Mouse (Mus musculus) forebrain, embryonic 11.5 days (tissue): Measurements from ENCODE around the gene Tgm2. TPM values are rescaled to one million over a fixed set of nuclear protein-coding genes. Genes with fewer than 3 reads are reported as not detected.

Experiments
- ATAC-seq: fragments of 200-750 bp; cut with Nextera tagmentation; replicated peaks from 2 replicates; pipeline ENCODE4 v1.8.0; 2017; ENCODE audit warnings: moderate TSS enrichment; ENCODE audit not compliant: low FRiP score
- DNase-seq: peaks from one replicate; pipeline ENCODE4 v3.0.0-alpha.2; 2017; ENCODE audit warnings: low spot score
- H3K27ac ChIP-seq: fragments of 300-500 bp; sonication (generic); 2 replicates; pipeline ENCODE4 v1.5.1; 2014; ENCODE audit warnings: low read depth, low read length
- H3K27me3 ChIP-seq: fragments of 300-500 bp; sonication (generic); 2 replicates; pipeline ENCODE4 v1.6.1; 2014; ENCODE audit warnings: mild to moderate bottlenecking, low read length, mixed read lengths; ENCODE audit not compliant: control insufficient read depth, insufficient read depth
- H3K36me3 ChIP-seq: fragments of 300-500 bp; sonication (generic); 2 replicates; pipeline ENCODE4 v1.6.1; 2014; ENCODE audit warnings: mild to moderate bottlenecking, low read length, moderate library complexity, mixed read lengths; ENCODE audit not compliant: control insufficient read depth, insufficient read depth
- H3K4me1 ChIP-seq: fragments of 300-500 bp; sonication (generic); replicated peaks from 2 replicates; pipeline ENCODE4 v1.6.1; 2014; ENCODE audit warnings: low read length, mixed read lengths; ENCODE audit not compliant: control insufficient read depth, insufficient read depth
- H3K4me2 ChIP-seq: fragments of 300-500 bp; sonication (generic); 2 replicates; pipeline ENCODE4 v1.6.1; 2014; ENCODE audit warnings: low read depth, mild to moderate bottlenecking, low read length, moderate library complexity, mixed read lengths; ENCODE audit not compliant: severe bottlenecking
- H3K4me3 ChIP-seq: fragments of 300-500 bp; sonication (generic); 2 replicates; pipeline ENCODE4 v1.5.1; 2014; ENCODE audit warnings: low read depth, low read length
- H3K9ac ChIP-seq: fragments of 300-500 bp; sonication (generic); 2 replicates; pipeline ENCODE4 v1.6.1; 2014; ENCODE audit warnings: low read length
- H3K9me3 ChIP-seq: fragments of 300-500 bp; sonication (generic); 2 replicates; pipeline ENCODE4 v1.6.1; 2016; ENCODE audit warnings: low read length, mixed read lengths; ENCODE audit not compliant: control insufficient read depth
- WGBS: fragments of 180-500 bp; shearing (Covaris S2); extraction: QIAGEN DNeasy Blood & Tissue Kit; methylation state at CpG from one replicate; pipeline ENCODE4 v1.1.7; 2014; 5-methylcytosine and 5-hydroxymethylcytosine counted together
- polyA plus RNA-seq: library from polyadenylated mRNA; unstranded; fragments of >200 nt; fragmentation: Nextera tagmentation; extraction: Ambion mirVana; gene quantifications from 2 replicates; pipeline ENCODE4 v1.2.1, GENCODE M21; 2014

Tgm2 gene
- polyA plus RNA-seq, 1 experiment from 2014 or later, result 4.2 TPM

DNA sequence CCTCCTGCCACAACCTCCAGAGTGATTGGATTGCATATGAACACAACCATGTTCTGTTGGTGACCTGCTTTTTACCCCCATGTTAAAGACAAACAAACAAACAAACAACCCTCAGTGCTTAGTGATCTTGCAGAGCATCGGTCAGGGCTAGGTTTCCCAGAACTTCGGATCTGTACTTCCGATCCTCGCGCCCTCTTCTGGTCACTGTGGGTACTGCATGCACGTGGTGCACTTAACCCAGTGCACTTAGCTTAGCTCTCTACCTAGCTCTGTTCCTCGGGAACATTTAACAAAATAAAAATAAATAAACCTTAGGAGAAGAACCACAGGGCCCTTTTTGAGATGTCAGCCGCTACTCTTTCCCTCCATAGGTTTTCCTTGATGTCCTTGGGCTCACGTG is 34.6 kb upstream of the Tgm2 start:
- Histone ChIP-seq H3K4me1 (peaks cover 18% of the 10 kb centered on the region; the same call in 1 of the 2 replicates), H3K9me3 (no peaks in the 10 kb centered on the region), H3K9ac (no peak overlapping the region), H3K27me3 (peaks cover 2% of the 10 kb centered on the region; the same call in 1 of the 2 replicates), H3K27ac (no peak overlapping the region), H3K4me3 (no peak overlapping the region), H3K36me3 (no peaks in the 10 kb centered on the region), H3K4me2 (no peak overlapping the region)
- DNase-seq, result peak; percentile 80
- 43% methylated on average over 9 of the region's 9 CpGs for WGBS
- no peak for ATAC-seq

DNA sequence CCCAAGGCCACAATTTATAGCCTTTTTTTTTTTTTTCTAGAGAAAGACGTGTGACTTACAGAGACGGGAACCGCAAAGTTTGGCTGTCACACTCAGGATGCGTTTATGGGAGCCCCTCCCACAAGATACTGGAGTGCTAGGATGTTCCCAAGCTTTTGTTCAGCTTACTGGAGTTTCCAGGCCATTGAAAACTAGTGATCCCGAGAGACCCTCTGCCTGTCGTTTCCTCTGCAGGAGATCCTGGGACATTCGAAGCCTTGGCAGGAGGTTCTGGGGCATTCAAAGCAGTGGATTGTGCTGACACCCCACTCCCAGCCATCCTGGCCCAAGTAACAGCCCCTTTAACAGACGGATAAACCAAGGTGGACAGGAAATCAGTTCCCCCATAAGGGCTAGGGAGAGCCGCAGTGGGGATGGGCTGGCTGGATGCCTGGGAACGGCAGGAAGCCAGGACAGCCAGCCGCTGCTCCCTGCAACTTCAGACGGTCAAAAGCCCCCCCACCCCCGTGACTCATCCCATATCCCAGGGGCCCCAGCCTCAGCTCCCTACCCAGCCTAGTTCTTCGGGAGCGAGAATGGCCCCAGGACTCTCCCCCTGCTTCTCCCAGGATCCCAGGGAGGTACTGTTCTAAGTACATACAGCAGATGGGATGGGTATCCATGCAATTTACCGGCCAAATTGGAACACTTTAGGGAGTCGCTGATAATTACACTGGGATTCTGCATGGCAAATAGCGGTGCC is 33.3 kb upstream of the Tgm2 start:
- Histone ChIP-seq H3K4me2 (peak overlapping the region; percentile 46; the same call in 1 of the 2 replicates), H3K9me3 (no peaks in the 10 kb centered on the region), H3K4me3 (peak overlapping the region; percentile 21; the same call in 1 of the 2 replicates), H3K4me1 (peaks cover 18% of the 10 kb centered on the region; the same call in 1 of the 2 replicates), H3K36me3 (no peaks in the 10 kb centered on the region), H3K27me3 (peaks cover 2% of the 10 kb centered on the region; the same call in 1 of the 2 replicates), H3K9ac (no peak overlapping the region), H3K27ac (no peak overlapping the region)
- ATAC-seq (no peak; the same call in 1 of the 2 replicates), DNase-seq (no peak)
- 29% methylated on average over 18 of the region's 18 CpGs for WGBS

DNA sequence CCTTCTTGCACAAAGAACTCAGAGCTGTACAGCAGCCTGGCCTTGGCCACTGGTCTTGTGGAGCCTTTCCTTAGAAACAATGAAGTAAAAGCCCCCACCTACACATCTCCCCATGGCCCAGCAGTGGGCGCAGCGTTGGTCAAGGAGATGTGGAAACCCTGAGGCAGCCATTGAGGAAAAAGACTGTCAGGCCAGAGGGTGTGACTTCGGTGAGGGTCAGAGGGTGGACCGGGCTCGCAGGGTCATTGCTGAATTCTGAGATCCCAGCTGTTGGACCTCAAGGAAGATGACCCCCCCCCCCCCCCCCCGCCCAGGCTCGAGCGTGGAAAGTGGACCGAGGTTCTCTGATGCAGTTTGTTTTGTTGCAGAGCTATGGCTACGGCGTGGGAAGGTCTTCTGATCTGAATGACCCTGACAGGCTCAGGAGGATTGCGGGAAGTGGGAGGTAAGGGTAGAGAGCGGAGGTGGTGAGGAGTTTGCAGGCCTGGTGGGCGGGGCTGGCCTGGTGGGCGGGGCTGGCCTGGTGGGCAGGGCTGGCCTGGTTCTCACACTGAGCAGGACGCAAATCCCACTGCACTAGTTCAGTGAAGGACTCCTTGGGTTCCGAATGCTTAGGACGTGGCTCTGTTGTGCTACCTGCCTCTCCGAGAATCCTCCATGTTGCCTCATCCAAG is 32.6 kb upstream of the Tgm2 start:
- H3K9ac ChIP-seq, result no peak overlapping the region
- H3K27ac ChIP-seq, result no peak overlapping the region
- peak overlapping the region; percentile 46; the same call in 1 of the 2 replicates for H3K4me2 ChIP-seq
- no peaks in the 10 kb centered on the region for H3K36me3 ChIP-seq
- H3K4me1 ChIP-seq, result peaks cover 18% of the 10 kb centered on the region; the same call in 1 of the 2 replicates
- peak overlapping the region; percentile 21; the same call in 1 of the 2 replicates for H3K4me3 ChIP-seq
- DNase-seq, result peak; percentile 88
- 14% methylated on average over 19 of the region's 19 CpGs for WGBS
- ATAC-seq, result peak; percentile 79
- no peaks in the 10 kb centered on the region for H3K9me3 ChIP-seq
- peaks cover 2% of the 10 kb centered on the region; the same call in 1 of the 2 replicates for H3K27me3 ChIP-seq

DNA sequence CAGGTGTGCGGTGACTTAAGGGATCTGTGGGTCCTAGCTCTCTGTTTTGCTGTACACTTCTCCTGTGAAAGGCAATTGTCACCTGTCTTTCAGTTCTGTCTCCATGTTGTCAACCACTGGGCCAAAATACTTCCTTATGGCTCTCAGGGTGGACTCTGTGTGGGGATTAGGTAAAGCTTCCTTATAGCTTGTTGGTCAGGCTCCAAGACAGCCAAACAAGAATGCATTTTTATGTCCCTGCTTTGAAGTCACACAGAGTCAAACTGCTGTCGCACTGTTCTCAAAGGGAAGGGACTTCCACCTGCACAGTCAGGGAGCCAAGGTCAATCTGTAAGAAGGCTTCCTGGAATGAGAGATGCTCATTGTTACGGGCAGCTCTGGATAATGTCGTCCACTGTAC is 31.9 kb upstream of the Tgm2 start:
- Histone ChIP-seq H3K9me3 (no peaks in the 10 kb centered on the region), H3K36me3 (no peaks in the 10 kb centered on the region), H3K4me3 (no peak overlapping the region), H3K9ac (no peak overlapping the region), H3K27ac (no peak overlapping the region), H3K4me1 (peaks cover 18% of the 10 kb centered on the region; the same call in 1 of the 2 replicates), H3K27me3 (peaks cover 2% of the 10 kb centered on the region; the same call in 1 of the 2 replicates), H3K4me2 (no peak overlapping the region)
- no peak; the same call in 1 of the 2 replicates for ATAC-seq
- WGBS, result 81% methylated on average over 4 of the region's 4 CpGs
- DNase-seq, result no peak

DNA sequence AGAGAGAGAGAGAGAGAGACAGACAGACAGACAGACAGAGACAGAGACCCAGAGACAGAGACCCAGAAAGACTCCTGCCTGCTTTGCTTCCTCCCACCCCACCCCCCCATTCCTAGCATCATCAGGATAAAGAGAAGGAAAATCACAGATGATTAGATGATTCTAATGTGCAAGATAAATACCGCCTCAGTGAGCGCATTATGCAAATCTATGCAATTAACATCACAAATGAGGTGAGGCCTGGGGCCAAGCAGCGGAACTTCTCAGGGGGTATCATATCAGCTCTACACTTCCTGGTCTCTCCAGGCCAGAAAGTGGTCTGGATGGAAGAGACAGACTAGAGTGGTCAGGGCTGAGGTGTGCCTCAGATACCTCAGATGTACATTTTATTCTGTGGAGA is 31.3 kb upstream of the Tgm2 start:
- no peak overlapping the region for H3K4me3 ChIP-seq
- no peak overlapping the region for H3K27ac ChIP-seq
- no peaks in the 10 kb centered on the region for H3K9me3 ChIP-seq
- H3K27me3 ChIP-seq, result peaks cover 2% of the 10 kb centered on the region; the same call in 1 of the 2 replicates
- peak; percentile 60 for DNase-seq
- H3K9ac ChIP-seq, result no peak overlapping the region
- no peak; the same call in 1 of the 2 replicates for ATAC-seq
- 27% methylated on average over 3 of the region's 3 CpGs for WGBS
- H3K4me2 ChIP-seq, result no peak overlapping the region
- peaks cover 18% of the 10 kb centered on the region; the same call in 1 of the 2 replicates for H3K4me1 ChIP-seq
- no peaks in the 10 kb centered on the region for H3K36me3 ChIP-seq

DNA sequence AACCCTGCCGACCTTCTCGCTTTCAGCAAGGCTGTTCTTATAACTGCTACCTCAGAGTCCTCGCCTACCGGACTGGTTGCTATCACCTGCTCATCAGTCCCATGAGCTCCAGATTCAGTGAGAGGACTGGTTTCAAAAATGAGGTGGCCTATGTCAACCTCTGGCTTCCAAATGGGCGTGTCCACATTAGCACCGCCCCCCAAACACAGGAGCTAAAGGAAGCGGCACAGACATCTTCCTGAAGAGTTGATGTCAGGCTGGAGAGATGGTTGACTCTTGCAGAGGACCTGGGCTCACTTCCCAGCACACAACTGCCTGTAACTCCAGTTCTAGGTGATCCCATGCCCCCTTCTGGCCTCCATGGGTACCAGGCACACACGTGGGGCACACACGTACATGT is 30.5 kb upstream of the Tgm2 start:
- no peak for DNase-seq
- no peak overlapping the region for H3K4me3 ChIP-seq
- 94% methylated on average over 9 of the region's 9 CpGs for WGBS
- peaks cover 2% of the 10 kb centered on the region; the same call in 1 of the 2 replicates for H3K27me3 ChIP-seq
- H3K4me1 ChIP-seq, result peaks cover 18% of the 10 kb centered on the region; the same call in 1 of the 2 replicates
- H3K9me3 ChIP-seq, result no peaks in the 10 kb centered on the region
- no peak for ATAC-seq
- no peak overlapping the region for H3K9ac ChIP-seq
- H3K4me2 ChIP-seq, result no peak overlapping the region
- H3K27ac ChIP-seq, result no peak overlapping the region
- H3K36me3 ChIP-seq, result no peaks in the 10 kb centered on the region

DNA sequence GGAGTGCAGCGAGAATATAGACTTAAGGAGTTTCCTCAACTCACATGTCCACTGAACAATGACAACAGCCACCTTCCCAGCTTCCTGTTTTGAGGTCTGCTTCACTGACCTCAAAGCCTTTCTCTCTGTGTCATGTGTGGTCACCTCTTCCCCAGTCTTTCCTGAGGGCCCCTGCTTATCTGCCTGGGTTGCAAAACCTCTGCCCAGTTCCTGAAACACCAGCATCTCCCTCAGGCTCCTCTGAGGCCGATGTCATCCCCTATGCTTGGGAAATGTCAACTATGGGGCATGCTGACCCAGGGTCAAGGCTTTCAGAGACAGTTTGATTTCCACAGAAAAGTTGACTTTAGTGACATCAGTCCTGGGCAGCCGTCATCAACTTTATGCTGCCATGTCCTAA is 29.2 kb upstream of the Tgm2 start:
- Histone ChIP-seq H3K4me1 (peaks cover 18% of the 10 kb centered on the region; the same call in 1 of the 2 replicates), H3K4me3 (no peak overlapping the region), H3K9ac (no peak overlapping the region), H3K27ac (no peak overlapping the region), H3K9me3 (no peaks in the 10 kb centered on the region), H3K4me2 (no peak overlapping the region), H3K36me3 (no peaks in the 10 kb centered on the region), H3K27me3 (peaks cover 2% of the 10 kb centered on the region; the same call in 1 of the 2 replicates)
- ATAC-seq, result no peak
- WGBS, result 88% methylated on average over 3 of the region's 3 CpGs
- DNase-seq, result no peak

DNA sequence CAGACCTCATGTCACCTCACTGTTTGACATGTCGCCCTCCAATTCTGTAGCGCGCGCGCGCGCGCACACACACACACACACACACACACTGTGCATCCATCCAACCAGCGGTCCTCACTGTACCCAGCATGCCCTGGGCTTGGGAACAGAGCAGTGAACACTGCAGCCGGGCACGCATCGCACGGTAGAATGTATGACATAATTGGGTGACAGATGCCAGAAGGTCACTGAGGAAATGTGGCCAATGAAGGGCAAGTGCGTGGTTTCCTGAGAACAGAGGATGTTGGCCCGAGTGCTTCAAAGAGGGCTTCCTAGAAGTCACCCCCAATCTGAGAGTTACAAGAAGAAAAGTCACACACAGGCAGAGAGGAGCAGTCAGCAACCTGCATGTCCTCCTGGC is 28.7 kb upstream of the Tgm2 start:
- H3K27ac ChIP-seq, result no peak overlapping the region
- DNase-seq, result no peak
- peaks cover 18% of the 10 kb centered on the region; the same call in 1 of the 2 replicates for H3K4me1 ChIP-seq
- ATAC-seq, result no peak
- no peak overlapping the region for H3K9ac ChIP-seq
- 93% methylated on average over 15 of the region's 15 CpGs for WGBS
- no peak overlapping the region for H3K4me3 ChIP-seq
- H3K4me2 ChIP-seq, result no peak overlapping the region
- no peaks in the 10 kb centered on the region for H3K36me3 ChIP-seq
- H3K27me3 ChIP-seq, result peaks cover under 1% of the 10 kb centered on the region; the same call in 1 of the 2 replicates
- H3K9me3 ChIP-seq, result no peaks in the 10 kb centered on the region
